Mouse (Mus musculus) limb, embryonic 15.5 days (tissue): ENCODE results near the gene Grin3b. TPM values are rescaled to one million over a fixed set of nuclear protein-coding genes. Genes with fewer than 3 reads are reported as not detected.
"Not testable (repeated sequence)": the region's sequence is repeated elsewhere in the genome, so short reads cannot be mapped to it uniquely, and the experiment has no call there.

Experiments
- ATAC-seq: fragments of 200-750 bp; cut with Nextera tagmentation; 2 replicates; pipeline ENCODE4 v1.8.0; 2017; ENCODE audit warnings: low read depth, moderate TSS enrichment; ENCODE audit not compliant: insufficient number of reproducible peaks, low FRiP score, low TSS enrichment
- H3K27ac ChIP-seq: fragments of 300-500 bp; sonication (generic); 2 replicates; pipeline ENCODE4 v1.5.1; 2015; ENCODE audit warnings: moderate library complexity, mild to moderate bottlenecking, inconsistent platforms
- H3K27me3 ChIP-seq: fragments of 300-500 bp; sonication (generic); 2 replicates; pipeline ENCODE4 v1.6.1; 2015; ENCODE audit warnings: inconsistent platforms
- H3K36me3 ChIP-seq: fragments of 300-500 bp; sonication (generic); 2 replicates; pipeline ENCODE4 v1.6.1; 2015; ENCODE audit warnings: inconsistent platforms
- H3K4me1 ChIP-seq: fragments of 300-500 bp; sonication (generic); 2 replicates; pipeline ENCODE4 v1.6.1; 2015; ENCODE audit warnings: inconsistent platforms
- H3K4me2 ChIP-seq: fragments of 300-500 bp; sonication (generic); 2 replicates; pipeline ENCODE4 v1.6.1; 2015; ENCODE audit warnings: mild to moderate bottlenecking, inconsistent platforms
- H3K4me3 ChIP-seq: fragments of 300-500 bp; sonication (generic); 2 replicates; pipeline ENCODE4 v1.5.1; 2015; ENCODE audit warnings: mild to moderate bottlenecking, inconsistent platforms
- H3K9ac ChIP-seq: fragments of 300-500 bp; sonication (generic); 2 replicates; pipeline ENCODE4 v1.6.1; 2015; ENCODE audit warnings: inconsistent platforms
- H3K9me3 ChIP-seq: fragments of 300-500 bp; sonication (generic); 2 replicates; pipeline ENCODE4 v1.6.1; 2016; ENCODE audit warnings: inconsistent platforms
- WGBS: fragments of 180-500 bp; shearing (Covaris S2); methylation state at CpG from one replicate; pipeline ENCODE4 v1.1.7; 2015; 5-methylcytosine and 5-hydroxymethylcytosine counted together
- polyA plus RNA-seq: library from polyadenylated mRNA; unstranded; fragments of >200 nt; fragmentation: Nextera tagmentation; extraction: Ambion mirVana; gene quantifications from 2 replicates; pipeline ENCODE4 v1.2.1, GENCODE M21; 2015

The Grin3b gene
- polyA plus RNA-seq, 1 experiment from 2014 or later: 0.64 TPM

GRCm38 (mm10) chr10:79959412-79959811 is 11.1 kb upstream of the Grin3b start:
- H3K27ac ChIP-seq, ATAC-seq, H3K27me3 ChIP-seq, H3K9me3 ChIP-seq, H3K9ac ChIP-seq: not testable (repeated sequence)
- WGBS: 33% methylated on average over 10 of the region's 10 CpGs
- Histone ChIP-seq H3K4me2 (peak overlapping the region; percentile 80), H3K4me3 (peak overlapping the region; percentile 91), H3K4me1 (peaks cover 22% of the 10 kb centered on the region), H3K36me3 (peaks cover 27% of the 10 kb centered on the region)

GRCm38 (mm10) chr10:79959847-79960601 is 10.5 kb upstream of the Grin3b start, which contains the start of gene Wdr18:
Gene Wdr18 (plus strand): TSS chr10:79960152.
- H3K9me3 ChIP-seq: no peaks in the 10 kb centered on the region
- peak within 1 kb of the TSS; percentile 77 for H3K9ac ChIP-seq
- H3K4me3 ChIP-seq: peak within 1 kb of the TSS; percentile 91
- peak within 1 kb of the TSS; percentile 80 for H3K4me2 ChIP-seq
- peaks cover 33% of the 10 kb centered on the region for H3K36me3 ChIP-seq
- H3K27me3 ChIP-seq: no peaks in the 10 kb centered on the region
- WGBS: under 1% methylated on average over 61 of the region's 61 CpGs
- peaks cover 22% of the 10 kb centered on the region for H3K4me1 ChIP-seq
- ATAC-seq: peak; percentile 94
- peak within 1 kb of the TSS; percentile 75 for H3K27ac ChIP-seq

GRCm38 (mm10) chr10:79960671-79961294 is 9.7 kb upstream of the Grin3b start:
- Histone ChIP-seq H3K4me3 (peak overlapping the region; percentile 91), H3K9ac (peak overlapping the region; percentile 77), H3K27me3 (no peaks in the 10 kb centered on the region), H3K27ac (no peak overlapping the region), H3K4me2 (peak overlapping the region; percentile 80), H3K4me1 (peaks cover 21% of the 10 kb centered on the region), H3K9me3 (no peaks in the 10 kb centered on the region), H3K36me3 (peaks cover 41% of the 10 kb centered on the region)
- no peak for ATAC-seq
- WGBS: 15% methylated on average over 10 of the region's 10 CpGs

- Histone ChIP-seq H3K36me3 (peaks cover 66% of the 10 kb centered on the region), H3K9ac (no peak overlapping the region), H3K27ac (no peak overlapping the region), H3K9me3 (no peaks in the 10 kb centered on the region), H3K4me3 (no peak overlapping the region), H3K4me1 (peaks cover 20% of the 10 kb centered on the region), H3K4me2 (no peak overlapping the region), H3K27me3 (0 out of 2 replicates have a peak, but pooled peaks cover 7% of the 10 kb centered on the region)
- WGBS: 93% methylated on average over 7 of the region's 7 CpGs
- ATAC-seq: no peak
These were observed 5.8 kb upstream of the Grin3b start for GRCm38 (mm10) chr10:79964727-79965126.

DNA sequence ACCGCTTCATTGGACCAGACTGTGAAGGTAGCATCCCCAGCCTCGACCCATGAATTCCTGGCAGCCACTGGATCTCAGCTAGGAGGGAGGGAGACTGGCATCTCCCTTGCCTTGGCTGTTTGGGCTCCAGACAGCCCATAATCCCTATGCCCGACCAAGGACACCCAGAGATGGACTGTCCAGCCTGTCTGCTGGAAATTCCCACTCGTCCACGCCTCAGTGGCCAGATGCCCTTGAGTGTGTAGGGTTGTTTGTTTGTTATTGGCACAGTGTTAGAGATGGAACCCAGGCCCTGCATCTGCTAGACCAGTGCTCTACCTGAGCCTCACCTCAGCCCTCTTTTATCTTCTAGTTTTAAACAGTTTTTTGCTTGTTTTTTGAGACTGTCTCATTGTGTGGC is 5.2 kb upstream of the Grin3b start:
- no peak overlapping the region for H3K9ac ChIP-seq
- no peak for ATAC-seq
- no peak overlapping the region for H3K4me2 ChIP-seq
- H3K27me3 ChIP-seq: peaks cover 9% of the 10 kb centered on the region
- H3K9me3 ChIP-seq: no peaks in the 10 kb centered on the region
- no peak overlapping the region for H3K27ac ChIP-seq
- H3K4me1 ChIP-seq: peaks cover 19% of the 10 kb centered on the region
- 88% methylated on average over 5 of the region's 5 CpGs for WGBS
- peaks cover 66% of the 10 kb centered on the region for H3K36me3 ChIP-seq
- no peak overlapping the region for H3K4me3 ChIP-seq

DNA sequence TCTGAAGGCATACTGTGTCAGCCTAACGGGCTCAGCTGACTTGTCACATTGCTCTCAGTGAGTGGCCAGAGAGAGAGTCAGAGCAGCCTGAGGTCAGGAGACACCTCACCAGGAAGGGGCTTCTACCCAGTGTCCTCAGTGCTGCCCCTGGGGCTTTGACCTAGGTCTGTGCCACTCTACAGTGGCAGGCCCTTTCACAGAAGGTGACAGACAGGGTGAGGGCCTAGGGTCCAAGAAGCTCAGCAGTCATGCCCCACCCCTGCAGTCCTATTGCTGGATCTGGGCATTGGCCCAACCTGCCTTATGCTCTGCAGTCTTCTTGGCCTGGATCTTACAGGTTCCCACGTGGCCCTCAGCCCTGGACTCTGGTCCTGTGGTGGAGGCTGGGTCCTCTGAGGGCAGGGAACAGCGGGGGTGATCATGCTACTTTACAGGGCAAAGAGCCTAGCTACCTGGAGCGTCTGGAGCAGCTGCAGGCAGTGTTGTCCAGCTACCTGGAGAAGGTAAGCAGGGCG is 3.6 kb upstream of the Grin3b start:
- Histone ChIP-seq H3K27ac (no peak overlapping the region), H3K36me3 (peaks cover 60% of the 10 kb centered on the region), H3K4me1 (peaks cover 21% of the 10 kb centered on the region), H3K27me3 (peaks cover 25% of the 10 kb centered on the region), H3K4me3 (no peak overlapping the region), H3K9me3 (no peaks in the 10 kb centered on the region), H3K9ac (no peak overlapping the region), H3K4me2 (no peak overlapping the region)
- no peak for ATAC-seq
- 92% methylated on average over 5 of the region's 5 CpGs for WGBS

DNA sequence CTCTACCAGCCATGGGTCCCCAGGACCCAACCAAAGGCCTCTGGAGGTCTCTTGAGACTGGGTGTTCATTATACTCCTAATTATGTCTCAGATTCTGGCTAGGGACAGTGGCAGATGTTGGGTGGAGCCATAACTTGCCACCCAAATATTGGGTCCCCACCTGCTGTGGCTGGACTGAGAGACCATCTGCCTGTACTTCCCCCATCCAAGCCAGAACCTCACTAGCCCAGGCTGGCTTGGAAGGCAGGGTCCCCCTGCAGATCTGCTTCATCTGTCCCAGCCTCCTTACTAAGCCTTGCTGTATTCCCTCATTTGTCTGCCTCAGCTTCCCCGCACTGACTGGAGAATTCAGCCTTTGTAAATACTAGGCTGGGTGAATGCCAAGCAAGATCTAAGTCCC is 2.3 kb upstream of the Grin3b start:
- 77% methylated on average over 1 of the region's 1 CpGs for WGBS
- Histone ChIP-seq H3K27me3 (peaks cover 35% of the 10 kb centered on the region), H3K4me3 (no peak overlapping the region), H3K36me3 (peaks cover 51% of the 10 kb centered on the region), H3K9me3 (no peaks in the 10 kb centered on the region), H3K4me1 (peaks cover 21% of the 10 kb centered on the region), H3K27ac (no peak overlapping the region), H3K4me2 (no peak overlapping the region), H3K9ac (no peak overlapping the region)
- ATAC-seq: no peak

- H3K9me3 ChIP-seq: no peaks in the 10 kb centered on the region
- H3K27ac ChIP-seq: no peak overlapping the region
- H3K4me2 ChIP-seq: no peak overlapping the region
- H3K9ac ChIP-seq: no peak overlapping the region
- no peak overlapping the region for H3K4me3 ChIP-seq
- H3K36me3 ChIP-seq: peaks cover 44% of the 10 kb centered on the region
- no peak for ATAC-seq
- 13% methylated on average over 3 of the region's 3 CpGs for WGBS
- peaks cover 21% of the 10 kb centered on the region for H3K4me1 ChIP-seq
- H3K27me3 ChIP-seq: peaks cover 35% of the 10 kb centered on the region
These were observed 1.4 kb upstream of the Grin3b start for GRCm38 (mm10) chr10:79969124-79969568.

DNA sequence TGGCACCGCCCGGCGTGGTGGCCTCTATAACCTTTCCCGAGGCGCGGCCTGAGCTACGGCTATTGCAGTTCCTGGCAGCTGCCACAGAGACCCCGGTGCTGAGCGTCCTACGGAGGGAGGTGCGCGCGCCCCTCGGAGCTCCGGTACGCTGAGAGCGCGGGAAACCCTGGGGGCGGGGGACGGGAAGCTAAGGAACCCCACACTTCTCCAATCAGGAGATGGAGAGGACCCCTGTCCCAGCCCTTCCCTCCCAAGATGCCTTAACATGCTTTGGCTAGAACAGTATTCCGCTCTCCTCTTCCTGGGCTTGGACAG is 625 bp downstream of the Grin3b start:
- Histone ChIP-seq H3K4me1 (peaks cover 21% of the 10 kb centered on the region), H3K9ac (peak overlapping the region; percentile 47), H3K27ac (no peak overlapping the region), H3K27me3 (peaks cover 35% of the 10 kb centered on the region), H3K4me2 (peak overlapping the region; percentile 90), H3K4me3 (peak overlapping the region; percentile 48), H3K36me3 (peaks cover 42% of the 10 kb centered on the region), H3K9me3 (no peaks in the 10 kb centered on the region)
- no peak for ATAC-seq
- 3% methylated on average over 21 of the region's 21 CpGs for WGBS

DNA sequence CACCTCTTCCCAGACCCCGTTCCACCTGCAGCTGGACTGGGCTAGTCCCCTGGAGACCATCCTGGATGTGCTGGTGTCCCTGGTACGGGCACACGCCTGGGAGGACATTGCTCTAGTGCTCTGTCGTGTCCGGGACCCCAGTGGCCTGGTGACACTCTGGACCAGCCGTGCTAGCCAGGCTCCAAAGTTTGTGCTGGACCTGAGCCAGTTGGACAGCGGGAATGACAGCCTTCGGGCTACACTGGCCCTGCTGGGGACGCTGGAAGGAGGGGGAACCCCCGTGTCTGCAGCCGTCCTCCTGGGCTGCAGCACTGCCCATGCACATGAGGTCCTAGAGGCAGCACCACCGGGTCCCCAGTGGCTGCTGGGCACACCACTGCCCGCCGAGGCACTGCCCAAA is 2.3 kb downstream of the Grin3b start:
- Histone ChIP-seq H3K4me3 (no peak overlapping the region), H3K36me3 (peaks cover 42% of the 10 kb centered on the region), H3K27me3 (peaks cover 35% of the 10 kb centered on the region), H3K27ac (no peak overlapping the region), H3K4me1 (peaks cover 21% of the 10 kb centered on the region), H3K4me2 (no peak overlapping the region), H3K9ac (no peak overlapping the region), H3K9me3 (no peaks in the 10 kb centered on the region)
- WGBS: 62% methylated on average over 14 of the region's 14 CpGs
- no peak; the same call in 1 of the 2 replicates for ATAC-seq

- 91% methylated on average over 21 of the region's 21 CpGs for WGBS
- H3K9me3 ChIP-seq: no peaks in the 10 kb centered on the region
- peaks cover 18% of the 10 kb centered on the region for H3K4me1 ChIP-seq
- H3K4me2 ChIP-seq: no peak overlapping the region
- H3K27me3 ChIP-seq: peaks cover 34% of the 10 kb centered on the region
- no peak overlapping the region for H3K4me3 ChIP-seq
- ATAC-seq: no peak
- H3K27ac ChIP-seq: no peak overlapping the region
- H3K9ac ChIP-seq: no peak overlapping the region
- peaks cover 50% of the 10 kb centered on the region for H3K36me3 ChIP-seq
These were observed 3.6 kb downstream of the Grin3b start for GRCm38 (mm10) chr10:79974087-79974486.

DNA sequence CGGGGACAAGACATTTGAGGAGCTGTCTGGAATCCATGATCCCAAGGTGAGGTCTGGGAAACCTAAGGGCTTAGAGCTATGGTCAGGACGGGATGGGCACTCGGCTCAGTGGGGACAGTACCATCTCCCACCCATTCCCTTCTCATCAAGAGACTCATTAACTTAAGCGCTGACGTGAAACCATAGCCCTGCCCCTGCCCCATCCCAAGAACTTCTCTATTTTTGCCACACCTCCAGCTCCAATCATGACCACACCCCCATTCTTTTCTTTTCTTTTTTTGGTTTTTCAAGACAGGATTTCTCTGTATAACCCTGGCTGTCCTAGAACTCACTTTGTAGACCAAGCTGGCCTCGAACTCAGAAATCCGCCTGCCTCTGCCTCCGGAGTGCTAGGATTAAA is 4.2 kb downstream of the Grin3b start:
- H3K9me3 ChIP-seq: no peaks in the 10 kb centered on the region
- peaks cover 13% of the 10 kb centered on the region for H3K4me1 ChIP-seq
- 87% methylated on average over 8 of the region's 8 CpGs for WGBS
- H3K4me2 ChIP-seq: no peak overlapping the region
- peaks cover 28% of the 10 kb centered on the region for H3K27me3 ChIP-seq
- H3K27ac ChIP-seq: no peak overlapping the region
- no peak overlapping the region for H3K9ac ChIP-seq
- ATAC-seq: no peak
- no peak overlapping the region for H3K4me3 ChIP-seq
- peaks cover 54% of the 10 kb centered on the region for H3K36me3 ChIP-seq
